Mouse (Mus musculus): ENCODE data around the gene Capn13. TPM values are rescaled to one million over a fixed set of nuclear protein-coding genes. Genes with fewer than 3 reads are reported as not detected.

Capn13 gene
- polyA plus RNA-seq, 1 experiment from 2014 or later = 5.9 TPM

GRCm38 (mm10) chr17:73390191-73391089 lies 10.2 kb downstream of the Capn13 start:
- Histone ChIP-seq H3K9ac (ENCODE audit: low read length) (no peak overlapping the region), H3K36me3 (ENCODE audit: control insufficient read depth, insufficient read depth, low read length) (no peaks in the 10 kb centered on the region), H3K27ac (replicated peaks) (no peak overlapping the region), H3K9me3 (ENCODE audit: control insufficient read depth, low read length) (no peaks in the 10 kb centered on the region), H3K4me3 (ENCODE audit: low read depth, low read length) (no peak overlapping the region), H3K4me1 (replicated peaks; ENCODE audit: control insufficient read depth, insufficient read depth) (no peaks in the 10 kb centered on the region), H3K27me3 (ENCODE audit: control insufficient read depth, insufficient read depth, low read length) (no peaks in the 10 kb centered on the region), H3K4me2 (replicated peaks; ENCODE audit: low read depth) (no peak overlapping the region)
- ATAC-seq (ENCODE audit: low FRiP score, low TSS enrichment) (0 out of 2 replicates have a peak, but pooled peaks have one; percentile 26), DNase-seq (ENCODE audit: low spot score) (no peak)
- TF ChIP-seq CTCF (IDR thresholded peaks at IDR 0.05; ENCODE audit: low read depth) = no peak
- TF ChIP-seq EP300 (optimal IDR thresholded peaks at IDR 0.05) = no peak
- WGBS = 68% methylated on average over 7 of the region's 7 CpGs

- TF ChIP-seq EP300 (optimal IDR thresholded peaks at IDR 0.05) (no peak), CTCF (IDR thresholded peaks at IDR 0.05; ENCODE audit: low read depth) (no peak)
- Histone ChIP-seq H3K4me3 (ENCODE audit: low read depth, low read length) (no peak overlapping the region), H3K4me2 (replicated peaks; ENCODE audit: low read depth) (no peak overlapping the region), H3K4me1 (replicated peaks; ENCODE audit: control insufficient read depth, insufficient read depth) (no peaks in the 10 kb centered on the region), H3K9ac (ENCODE audit: low read length) (no peak overlapping the region), H3K27ac (replicated peaks) (no peak overlapping the region), H3K9me3 (ENCODE audit: control insufficient read depth, low read length) (no peaks in the 10 kb centered on the region), H3K36me3 (ENCODE audit: control insufficient read depth, insufficient read depth, low read length) (no peaks in the 10 kb centered on the region), H3K27me3 (ENCODE audit: control insufficient read depth, insufficient read depth, low read length) (no peaks in the 10 kb centered on the region)
- WGBS = 65% methylated on average over 3 of the region's 3 CpGs
- ATAC-seq (ENCODE audit: low FRiP score, low TSS enrichment) (no peak), DNase-seq (ENCODE audit: low spot score) (no peak)
These were observed 11.3 kb downstream of the Capn13 start for GRCm38 (mm10) chr17:73389336-73389735.

GRCm38 (mm10) chr17:73386581-73386980 lies 14.1 kb downstream of the Capn13 start:
- 58% methylated on average over 2 of the region's 2 CpGs for WGBS

GRCm38 (mm10) chr17:73385940-73386339 lies 14.7 kb downstream of the Capn13 start:
- H3K4me1 ChIP-seq (replicated peaks; ENCODE audit: control insufficient read depth, insufficient read depth) = no peaks in the 10 kb centered on the region
- ATAC-seq (ENCODE audit: low FRiP score, low TSS enrichment) (0 out of 2 replicates have a peak, but pooled peaks have one; percentile 38), DNase-seq (ENCODE audit: low spot score) (no peak)
- no peaks in the 10 kb centered on the region for H3K27me3 ChIP-seq (ENCODE audit: control insufficient read depth, insufficient read depth, low read length)
- no peaks in the 10 kb centered on the region for H3K36me3 ChIP-seq (ENCODE audit: control insufficient read depth, insufficient read depth, low read length)
- H3K4me2 ChIP-seq (replicated peaks; ENCODE audit: low read depth) = no peak overlapping the region
- no peak for TF ChIP-seq EP300 (optimal IDR thresholded peaks at IDR 0.05)
- TF ChIP-seq CTCF (IDR thresholded peaks at IDR 0.05; ENCODE audit: low read depth) = no peak
- H3K9ac ChIP-seq (ENCODE audit: low read length) = no peak overlapping the region
- H3K4me3 ChIP-seq (ENCODE audit: low read depth, low read length) = no peak overlapping the region
- WGBS = 48% methylated on average over 3 of the region's 3 CpGs
- H3K27ac ChIP-seq (replicated peaks) = no peak overlapping the region
- H3K9me3 ChIP-seq (ENCODE audit: control insufficient read depth, low read length) = no peaks in the 10 kb centered on the region

More at GRCm38 (mm10) chr17:73386581-73386980, 14.1 kb downstream of the Capn13 start:
- no peak for TF ChIP-seq CTCF (IDR thresholded peaks at IDR 0.05; ENCODE audit: low read depth)
- TF ChIP-seq EP300 (optimal IDR thresholded peaks at IDR 0.05) = no peak
- Histone ChIP-seq H3K4me3 (ENCODE audit: low read depth, low read length) (no peak overlapping the region), H3K9ac (ENCODE audit: low read length) (no peak overlapping the region), H3K4me1 (replicated peaks; ENCODE audit: control insufficient read depth, insufficient read depth) (no peaks in the 10 kb centered on the region), H3K27ac (replicated peaks) (no peak overlapping the region), H3K9me3 (ENCODE audit: control insufficient read depth, low read length) (no peaks in the 10 kb centered on the region), H3K4me2 (replicated peaks; ENCODE audit: low read depth) (no peak overlapping the region), H3K36me3 (ENCODE audit: control insufficient read depth, insufficient read depth, low read length) (no peaks in the 10 kb centered on the region), H3K27me3 (ENCODE audit: control insufficient read depth, insufficient read depth, low read length) (no peaks in the 10 kb centered on the region)
- no peak for ATAC-seq (ENCODE audit: low FRiP score, low TSS enrichment)
- no peak for DNase-seq (ENCODE audit: low spot score)

GRCm38 (mm10) chr17:73382327-73383014 lies 18.2 kb downstream of the Capn13 start:
- DNase-seq (ENCODE audit: low spot score) (no peak), ATAC-seq (ENCODE audit: low FRiP score, low TSS enrichment) (no peak)
- 71% methylated on average over 9 of the region's 9 CpGs for WGBS
- Histone ChIP-seq H3K9ac (ENCODE audit: low read length) (no peak overlapping the region), H3K4me3 (ENCODE audit: low read depth, low read length) (no peak overlapping the region), H3K27ac (replicated peaks) (no peak overlapping the region), H3K27me3 (ENCODE audit: control insufficient read depth, insufficient read depth, low read length) (no peaks in the 10 kb centered on the region), H3K4me1 (replicated peaks; ENCODE audit: control insufficient read depth, insufficient read depth) (no peaks in the 10 kb centered on the region), H3K9me3 (ENCODE audit: control insufficient read depth, low read length) (no peaks in the 10 kb centered on the region), H3K4me2 (replicated peaks; ENCODE audit: low read depth) (no peak overlapping the region), H3K36me3 (ENCODE audit: control insufficient read depth, insufficient read depth, low read length) (no peaks in the 10 kb centered on the region)
- TF ChIP-seq EP300 (optimal IDR thresholded peaks at IDR 0.05) (no peak), CTCF (IDR thresholded peaks at IDR 0.05; ENCODE audit: low read depth) (no peak)

Measured in stomach, postnatal 0 days (tissue).